Mouse (Mus musculus): ENCODE data around the gene Spdye4a.
A peak's percentile ranks its signal among the peaks of the same experiment; 100 is the strongest.

GRCm38 (mm10) chr5:143205015-143205414, 21.7 kb downstream of the Spdye4a start:
- TF ChIP-seq POLR2A (IDR thresholded peaks at IDR 0.05; ENCODE audit: control insufficient read depth, low read depth, low read length) (no peak), CTCF (IDR thresholded peaks at IDR 0.05; ENCODE audit: control insufficient read depth, insufficient read depth, insufficient replicate concordance, low read depth, low read length) (peak; percentile 46; the same call in 1 of the 2 replicates)

Data from testis, adult 2 months (tissue).